Mouse (Mus musculus) CH12.LX (cell line): ENCODE measurements around the gene Dpf3. TPM values are rescaled to one million over a fixed set of nuclear protein-coding genes. Genes with fewer than 3 reads are reported as not detected.
A peak's percentile ranks its signal among the peaks of the same experiment; 100 is the strongest.

Experiments
- DNase-seq: peaks from one replicate; pipeline ENCODE4 v3.0.0-alpha.2; 2013; ENCODE audit errors: extremely low read depth
- H3K27ac ChIP-seq: 2 replicates; pipeline ENCODE4 v1.5.1; 2012; ENCODE audit warnings: low read depth, mild to moderate bottlenecking, control low read depth, moderate library complexity; ENCODE audit not compliant: insufficient read depth
- H3K27me3 ChIP-seq: replicated peaks from 2 replicates; pipeline ENCODE3; 2012; ENCODE audit warnings: inconsistent platforms
- H3K36me3 ChIP-seq, 2 experiments: replicated peaks in 1 of 2; 2 replicates each; pipeline versions ENCODE3 to v1.6.1; 2012; ENCODE audit warnings: inconsistent platforms in 1 of 2, low read length in 1 of 2, mild to moderate bottlenecking in 1 of 2, mixed read lengths in 1 of 2, moderate library complexity in 1 of 2; ENCODE audit not compliant: control insufficient read depth in 1 of 2, insufficient read depth in 1 of 2
- H3K4me1 ChIP-seq, 2 experiments: 2 replicates each; pipeline ENCODE4 v1.6.1; 2012; ENCODE audit warnings: inconsistent platforms in 1 of 2, moderate library complexity in 1 of 2; ENCODE audit not compliant: insufficient read depth in 2 of 2, control insufficient read depth in 1 of 2
- H3K4me2 ChIP-seq: 2 replicates; pipeline ENCODE4 v1.6.1; 2012; ENCODE audit warnings: low read depth, mild to moderate bottlenecking, control low read depth; ENCODE audit not compliant: poor library complexity, insufficient read depth, severe bottlenecking
- H3K4me3 ChIP-seq, 3 experiments: fragments of 150-350 bp in 1 of 3; sonication (generic) in 1 of 3; replicated peaks in 1 of 3; 2 replicates each; pipeline versions ENCODE3 to v1.5.1; 2011 to 2012; ENCODE audit warnings: low read depth in 2 of 3, low read length in 2 of 3, mild to moderate bottlenecking in 2 of 3, moderate library complexity in 2 of 3, control low read depth in 1 of 3, improper control_type of control experiment in 1 of 3, inconsistent platforms in 1 of 3, mixed read lengths in 1 of 3; ENCODE audit not compliant: poor library complexity in 1 of 3
- H3K79me2 ChIP-seq: replicated peaks from 2 replicates; pipeline ENCODE4 v1.6.1; 2012; ENCODE audit warnings: mild to moderate bottlenecking, moderate library complexity; ENCODE audit not compliant: control insufficient read depth, poor library complexity, insufficient read depth, severe bottlenecking; ENCODE audit errors: extremely low read depth
- H3K9ac ChIP-seq: 2 replicates; pipeline ENCODE4 v1.6.1; 2012; ENCODE audit warnings: low read depth, mild to moderate bottlenecking, control low read depth, moderate library complexity; ENCODE audit not compliant: insufficient read depth
- H3K9me3 ChIP-seq: replicated peaks from 2 replicates; pipeline ENCODE3; 2012; ENCODE audit warnings: low read length, inconsistent platforms, mixed read lengths
- E2F4 ChIP-seq: IDR thresholded peaks from 2 replicates; pipeline ENCODE4 v1.6.1; 2011; ENCODE audit warnings: low read depth, low read length, improper control_type of control experiment; ENCODE audit not compliant: insufficient replicate concordance
- JUN ChIP-seq: IDR thresholded peaks from 2 replicates; pipeline ENCODE4 v1.6.1; 2011; ENCODE audit warnings: low read depth, mild to moderate bottlenecking, low read length, improper control_type of control experiment, moderate library complexity; ENCODE audit not compliant: insufficient read depth
- JUND ChIP-seq: conservative IDR thresholded peaks from 2 replicates; pipeline ENCODE4 v1.6.1; 2011; ENCODE audit warnings: low read depth, low read length, improper control_type of control experiment
- KAT2A ChIP-seq: IDR thresholded peaks from 2 replicates; pipeline ENCODE4 v1.6.1; 2012; ENCODE audit warnings: low read length, improper control_type of control experiment, inconsistent platforms; ENCODE audit not compliant: insufficient replicate concordance
- MAFK ChIP-seq: IDR thresholded peaks from 2 replicates; pipeline ENCODE4 v1.6.1; 2011; ENCODE audit warnings: low read length, improper control_type of control experiment; ENCODE audit not compliant: insufficient replicate concordance
- MAX ChIP-seq: IDR thresholded peaks from 2 replicates; pipeline ENCODE4 v1.6.1; 2011; ENCODE audit warnings: low read length, improper control_type of control experiment
- MEF2A ChIP-seq: IDR thresholded peaks from 2 replicates; pipeline ENCODE4 v1.6.1; 2014; ENCODE audit warnings: low read depth, mild to moderate bottlenecking, inconsistent platforms, low read length, improper control_type of control experiment, borderline replicate concordance
- MXI1 ChIP-seq: IDR thresholded peaks from 2 replicates; pipeline ENCODE4 v1.6.1; 2011; ENCODE audit warnings: mild to moderate bottlenecking, low read depth, low read length, improper control_type of control experiment
- MYC ChIP-seq: IDR thresholded peaks from 2 replicates; pipeline ENCODE4 v1.6.1; 2011; ENCODE audit warnings: low read depth, mild to moderate bottlenecking, improper control_type of control experiment, low read length
- NELFE ChIP-seq: IDR thresholded peaks from 2 replicates; pipeline ENCODE4 v1.6.1; 2011; ENCODE audit warnings: low read depth, low read length, improper control_type of control experiment
- NRF1 ChIP-seq: IDR thresholded peaks from 2 replicates; pipeline ENCODE4 v1.6.1; 2014; ENCODE audit warnings: low read depth, mild to moderate bottlenecking, inconsistent platforms, low read length, improper control_type of control experiment, moderate library complexity
- PAX5 ChIP-seq: IDR thresholded peaks from 2 replicates; pipeline ENCODE4 v1.6.1; 2012; ENCODE audit warnings: low read length, inconsistent platforms, mixed read lengths
- POLR2AphosphoS2 ChIP-seq: IDR thresholded peaks from 2 replicates; pipeline ENCODE4 v1.6.1; 2011; ENCODE audit warnings: low read depth, low read length, improper control_type of control experiment
- RCOR1 ChIP-seq: conservative IDR thresholded peaks from 2 replicates; pipeline ENCODE4 v1.6.1; 2012; ENCODE audit warnings: low read depth, mild to moderate bottlenecking, inconsistent platforms, low read length, improper control_type of control experiment
- SIN3A ChIP-seq: IDR thresholded peaks from 2 replicates; pipeline ENCODE4 v1.6.1; 2012; ENCODE audit warnings: low read length, improper control_type of control experiment, inconsistent platforms
- SMC3 ChIP-seq: IDR thresholded peaks from 2 replicates; pipeline ENCODE4 v1.6.1; 2011; ENCODE audit warnings: low read depth, low read length, improper control_type of control experiment
- TBP ChIP-seq: conservative IDR thresholded peaks from 2 replicates; pipeline ENCODE4 v1.6.1; 2011; ENCODE audit warnings: low read depth, low read length, improper control_type of control experiment
- TCF12 ChIP-seq: IDR thresholded peaks from 2 replicates; pipeline ENCODE4 v1.6.1; 2014; ENCODE audit warnings: low read depth, mild to moderate bottlenecking, inconsistent platforms, low read length, improper control_type of control experiment
- UBTF ChIP-seq: IDR thresholded peaks from 2 replicates; pipeline ENCODE4 v1.6.1; 2012; ENCODE audit warnings: low read depth, mild to moderate bottlenecking, inconsistent platforms, low read length, improper control_type of control experiment, moderate library complexity
- dilution Hi-C: fragments of 300-500 bp; cut with MboI; formaldehyde crosslinking; loops from 2 replicates; pipeline ENCODE4 v1.14.3; 2020; ENCODE audit warnings: low sequenced_read_pairs; ENCODE audit not compliant: extremely low pct_unique_long_range_greater_than_20kb, extremely low pct_ligation_motif_present
- in situ Hi-C: fragments of 300-500 bp; cut with MboI; formaldehyde crosslinking; loops from 3 replicates; pipeline ENCODE4 v1.14.3; 2019; ENCODE audit warnings: low sequenced_read_pairs, low pct_ligation_motif_present, low pct_unique_long_range_greater_than_20kb, mixed read lengths
- polyA plus RNA-seq: library from polyadenylated mRNA; unstranded; fragments of >175 nt; gene quantifications from 2 replicates; pipeline ENCODE4 v1.2.1, GENCODE M21; 2012; ENCODE audit warnings: low read depth; ENCODE audit not compliant: insufficient read length
- total RNA-seq, 2 experiments: library from RNA; depleted of rRNA; stranded (reverse); fragments of 300-350 nt in 1 of 2; fragments of >200 nt in 1 of 2; gene quantifications; 2 replicates each; pipeline ENCODE4 v1.2.3; 2012 to 2014

Gene Dpf3
- total and polyA plus RNA-seq, 3 experiments = 0.42 to 1.2 (median 1.2) TPM

GRCm38 (mm10) chr12:83271215-83271614, 216.3 kb downstream of the Dpf3 start:
- dilution Hi-C loops = no loop called here
- in situ Hi-C loops = no loop called here
- Histone ChIP-seq H3K9me3 (no peaks in the 10 kb centered on the region), H3K27ac (no peak overlapping the region), H3K27me3 (no peaks in the 10 kb centered on the region), H3K9ac (no peak overlapping the region), H3K4me1 (peaks cover 0 to 8% of the 10 kb centered on the region in 2 experiments; a peak in 2 of 4 replicates), H3K4me3 (no peak overlapping the region), H3K36me3 (no peaks in the 10 kb centered on the region), H3K79me2 (no peaks in the 10 kb centered on the region), H3K4me2 (no peak overlapping the region)
- TF ChIP-seq NELFE = no peak
- no peak for TF ChIP-seq NRF1
- TF ChIP-seq UBTF = no peak
- no peak for TF ChIP-seq MEF2A
- TF ChIP-seq MAFK = no peak
- TF ChIP-seq MXI1 = no peak
- TF ChIP-seq PAX5 = no peak
- no peak for TF ChIP-seq JUND
- TF ChIP-seq KAT2A = no peak
- no peak for TF ChIP-seq TBP
- TF ChIP-seq SMC3 = no peak
- TF ChIP-seq MYC = no peak
- no peak for TF ChIP-seq POLR2AphosphoS2
- DNase-seq = peak; percentile 4

GRCm38 (mm10) chr12:83268504-83268922, 219.0 kb downstream of the Dpf3 start:
- DNase-seq = no peak
- Histone ChIP-seq H3K9ac (no peak overlapping the region), H3K27ac (no peak overlapping the region), H3K27me3 (no peaks in the 10 kb centered on the region), H3K36me3 (no peaks in the 10 kb centered on the region), H3K79me2 (no peaks in the 10 kb centered on the region), H3K4me1 (peaks cover 0 to 8% of the 10 kb centered on the region in 2 experiments; a peak in 2 of 4 replicates), H3K9me3 (no peaks in the 10 kb centered on the region), H3K4me2 (no peak overlapping the region), H3K4me3 (no peak overlapping the region)
- no peak for TF ChIP-seq RCOR1
- TF ChIP-seq TBP = no peak
- TF ChIP-seq SIN3A = no peak
- no peak for TF ChIP-seq PAX5
- TF ChIP-seq JUN = no peak
- TF ChIP-seq MAX = no peak
- no peak for TF ChIP-seq E2F4
- no peak for TF ChIP-seq TCF12
- TF ChIP-seq MYC = no peak
- in situ Hi-C loops = no loop called here
- dilution Hi-C loops = no loop called here
